Mouse (Mus musculus) midbrain, embryonic 16.5 days (tissue): ENCODE data around the gene Ptprn2. TPM values are rescaled to one million over a fixed set of nuclear protein-coding genes. Genes with fewer than 3 reads are reported as not detected.

ENCODE experiments used
- ATAC-seq: fragments of 200-750 bp; cut with Nextera tagmentation; 2 replicates; pipeline ENCODE4 v1.8.0; 2017; ENCODE audit warnings: moderate TSS enrichment
- H3K27ac ChIP-seq: fragments of 300-500 bp; sonication (generic); 2 replicates; pipeline ENCODE4 v1.5.1; 2014; ENCODE audit warnings: mild to moderate bottlenecking, low read length, mixed read lengths
- H3K27me3 ChIP-seq: fragments of 300-500 bp; sonication (generic); 2 replicates; pipeline ENCODE4 v1.6.1; 2014; ENCODE audit warnings: low read depth, low read length, mixed read lengths; ENCODE audit not compliant: control insufficient read depth, insufficient read depth
- H3K36me3 ChIP-seq: fragments of 300-500 bp; sonication (generic); 2 replicates; pipeline ENCODE4 v1.6.1; 2014; ENCODE audit warnings: mild to moderate bottlenecking, low read length, moderate library complexity, mixed read lengths; ENCODE audit not compliant: control insufficient read depth, insufficient read depth
- H3K4me1 ChIP-seq: fragments of 300-500 bp; sonication (generic); 2 replicates; pipeline ENCODE4 v1.6.1; 2014; ENCODE audit warnings: mild to moderate bottlenecking, low read length, mixed read lengths; ENCODE audit not compliant: control insufficient read depth, insufficient read depth
- H3K4me2 ChIP-seq: fragments of 300-500 bp; sonication (generic); 2 replicates; pipeline ENCODE4 v1.6.1; 2014; ENCODE audit warnings: mild to moderate bottlenecking, low read length, mixed read lengths
- H3K4me3 ChIP-seq: fragments of 300-500 bp; sonication (generic); 2 replicates; pipeline ENCODE4 v1.5.1; 2014; ENCODE audit warnings: low read depth, mild to moderate bottlenecking, low read length, moderate library complexity, mixed read lengths
- H3K9ac ChIP-seq: fragments of 300-500 bp; sonication (generic); 2 replicates; pipeline ENCODE4 v1.6.1; 2014; ENCODE audit warnings: low read depth, low read length, mixed read lengths
- H3K9me3 ChIP-seq: fragments of 300-500 bp; sonication (generic); replicated peaks from 2 replicates; pipeline ENCODE4 v1.6.1; 2014; ENCODE audit warnings: mild to moderate bottlenecking, low read length, mixed read lengths; ENCODE audit not compliant: control insufficient read depth, poor library complexity, severe bottlenecking
- WGBS: fragments of 180-500 bp; shearing (Covaris S2); extraction: QIAGEN DNeasy Blood & Tissue Kit; methylation state at CpG from one replicate; pipeline ENCODE4 v1.1.7; 2014; 5-methylcytosine and 5-hydroxymethylcytosine counted together
- polyA plus RNA-seq: library from polyadenylated mRNA; unstranded; fragments of >200 nt; fragmentation: Nextera tagmentation; extraction: Ambion mirVana; gene quantifications from 2 replicates; pipeline ENCODE4 v1.2.1, GENCODE M21; 2015

Gene Ptprn2
- polyA plus RNA-seq, 1 experiment from 2014 or later: 15.6 TPM

- ATAC-seq: peak; percentile 36
- Histone ChIP-seq H3K4me1 (peaks cover 9% of the 10 kb centered on the region), H3K4me2 (no peak overlapping the region), H3K9ac (no peak overlapping the region), H3K9me3 (no peaks in the 10 kb centered on the region), H3K27me3 (no peaks in the 10 kb centered on the region), H3K36me3 (no peaks in the 10 kb centered on the region), H3K27ac (no peak overlapping the region), H3K4me3 (no peak overlapping the region)
- WGBS: 80% methylated on average over 3 of the region's 3 CpGs
Measured at GRCm38 (mm10) chr12:116823341-116823740, 337.8 kb downstream of the Ptprn2 start.

DNA sequence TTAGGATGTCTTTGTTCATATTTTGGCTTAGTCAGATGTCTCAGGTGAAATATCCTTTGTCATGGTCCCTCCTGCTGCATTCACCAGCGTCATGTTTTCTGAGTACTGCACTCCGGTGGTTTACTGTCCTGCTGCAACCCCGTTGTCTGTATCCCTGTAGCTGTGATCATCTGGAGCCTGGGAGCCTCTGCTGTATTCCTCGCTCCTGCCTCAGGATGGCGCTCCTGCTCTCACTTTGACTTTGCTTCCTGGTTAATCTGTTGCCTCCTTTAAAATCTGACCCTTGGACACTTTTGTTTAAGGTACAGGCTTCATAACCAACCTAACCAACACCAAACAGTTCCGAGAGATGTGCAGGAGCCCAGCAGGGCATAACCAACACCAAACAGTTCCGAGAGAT is 342.2 kb downstream of the Ptprn2 start:
- Histone ChIP-seq H3K9me3 (no peaks in the 10 kb centered on the region), H3K4me1 (peaks cover 9% of the 10 kb centered on the region), H3K4me2 (no peak overlapping the region), H3K27me3 (no peaks in the 10 kb centered on the region), H3K27ac (no peak overlapping the region), H3K36me3 (no peaks in the 10 kb centered on the region), H3K9ac (no peak overlapping the region), H3K4me3 (no peak overlapping the region)
- no peak for ATAC-seq
- WGBS: 34% methylated on average over 7 of the region's 7 CpGs

- no peaks in the 10 kb centered on the region for H3K27me3 ChIP-seq
- H3K4me3 ChIP-seq: no peak overlapping the region
- peaks cover 4% of the 10 kb centered on the region; the same call in 1 of the 2 replicates for H3K4me1 ChIP-seq
- WGBS: 70% methylated on average over 3 of the region's 3 CpGs
- no peak overlapping the region for H3K4me2 ChIP-seq
- ATAC-seq: no peak
- 0 out of 2 replicates have a peak overlapping the region, but pooled peaks have one; percentile 50 for H3K27ac ChIP-seq
- H3K9me3 ChIP-seq: no peaks in the 10 kb centered on the region
- no peak overlapping the region for H3K9ac ChIP-seq
- H3K36me3 ChIP-seq: no peaks in the 10 kb centered on the region
Measured at GRCm38 (mm10) chr12:116838611-116839192, 353.2 kb downstream of the Ptprn2 start.

GRCm38 (mm10) chr12:116842723-116843272 is 357.3 kb downstream of the Ptprn2 start:
- Histone ChIP-seq H3K36me3 (no peaks in the 10 kb centered on the region), H3K9ac (no peak overlapping the region), H3K27ac (peak overlapping the region; percentile 62; the same call in 1 of the 2 replicates), H3K4me3 (no peak overlapping the region), H3K27me3 (no peaks in the 10 kb centered on the region), H3K4me2 (no peak overlapping the region), H3K4me1 (peaks cover 4% of the 10 kb centered on the region; the same call in 1 of the 2 replicates), H3K9me3 (no peaks in the 10 kb centered on the region)
- WGBS: 48% methylated on average over 8 of the region's 8 CpGs
- peak; percentile 81 for ATAC-seq

GRCm38 (mm10) chr12:116846220-116846619 is 360.7 kb downstream of the Ptprn2 start:
- Histone ChIP-seq H3K9ac (no peak overlapping the region), H3K36me3 (no peaks in the 10 kb centered on the region), H3K4me1 (peaks cover 4% of the 10 kb centered on the region; the same call in 1 of the 2 replicates), H3K27me3 (no peaks in the 10 kb centered on the region), H3K9me3 (no peaks in the 10 kb centered on the region), H3K4me2 (no peak overlapping the region), H3K4me3 (no peak overlapping the region), H3K27ac (0 out of 2 replicates have a peak overlapping the region, but pooled peaks have one; percentile 17)
- no peak for ATAC-seq

DNA sequence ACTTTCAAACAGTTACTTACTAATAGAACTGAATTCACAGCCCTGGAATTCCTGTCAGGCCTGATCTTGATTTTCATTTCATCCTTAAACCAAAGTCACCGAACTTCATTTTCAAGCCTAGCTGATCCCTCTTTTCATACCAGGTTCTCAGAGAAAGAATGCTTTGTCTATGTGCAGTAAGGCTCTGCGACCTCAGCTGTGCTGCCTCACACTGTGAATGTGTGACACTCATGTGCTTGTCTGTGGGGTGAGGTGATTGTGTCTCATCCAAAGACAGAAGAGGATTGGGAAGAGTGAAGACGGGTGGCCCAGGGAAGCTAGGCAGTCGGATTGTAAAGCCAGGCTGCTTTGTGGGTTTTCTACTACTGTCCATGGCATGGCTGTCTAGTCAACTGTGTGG is 361.5 kb downstream of the Ptprn2 start:
- Histone ChIP-seq H3K27ac (0 out of 2 replicates have a peak overlapping the region, but pooled peaks have one; percentile 17), H3K27me3 (no peaks in the 10 kb centered on the region), H3K36me3 (no peaks in the 10 kb centered on the region), H3K4me2 (no peak overlapping the region), H3K9me3 (no peaks in the 10 kb centered on the region), H3K4me1 (peaks cover 4% of the 10 kb centered on the region; the same call in 1 of the 2 replicates), H3K4me3 (no peak overlapping the region), H3K9ac (no peak overlapping the region)
- no peak for ATAC-seq
- WGBS: 23% methylated on average over 4 of the region's 4 CpGs

- Histone ChIP-seq H3K27me3 (no peaks in the 10 kb centered on the region), H3K4me1 (peaks cover 4% of the 10 kb centered on the region; the same call in 1 of the 2 replicates), H3K9ac (no peak overlapping the region), H3K4me2 (no peak overlapping the region), H3K4me3 (no peak overlapping the region), H3K9me3 (no peaks in the 10 kb centered on the region), H3K36me3 (no peaks in the 10 kb centered on the region; the same call in 1 of the 2 replicates), H3K27ac (peak overlapping the region; percentile 25)
- peak; percentile 72 for ATAC-seq
- 44% methylated on average over 7 of the region's 7 CpGs for WGBS
Measured at GRCm38 (mm10) chr12:116856307-116856706, 370.8 kb downstream of the Ptprn2 start.

DNA sequence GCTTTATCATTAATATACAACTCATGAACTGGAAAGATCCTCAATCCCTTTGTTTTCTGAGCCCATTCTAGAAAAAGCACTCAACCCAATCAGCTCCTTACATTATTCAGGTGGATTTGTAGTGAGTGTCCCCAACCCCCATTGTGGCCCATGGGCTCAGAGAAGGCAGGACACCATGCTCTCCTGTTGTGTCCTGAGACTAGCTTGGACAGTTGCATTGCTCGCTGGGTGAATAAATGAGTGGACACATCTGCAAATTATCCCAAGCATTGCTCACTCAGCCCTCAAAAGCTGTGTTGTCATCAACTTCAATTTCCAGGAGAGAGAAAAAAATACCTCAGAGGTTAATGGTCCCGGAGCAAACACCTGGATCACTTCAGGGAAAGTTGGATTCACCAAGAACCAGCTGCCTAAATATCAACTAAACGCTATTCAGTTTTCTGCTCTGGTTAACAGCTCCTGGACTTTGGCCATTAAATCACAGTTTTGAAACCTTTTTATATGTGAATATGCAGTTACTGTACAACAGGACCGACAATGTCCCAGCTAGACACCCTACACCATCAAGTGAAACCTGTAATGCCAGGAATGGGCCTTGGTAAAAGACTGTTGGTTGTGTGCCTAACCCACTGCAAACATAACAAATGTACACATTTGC is 376.0 kb downstream of the Ptprn2 start:
- Histone ChIP-seq H3K27me3 (no peaks in the 10 kb centered on the region), H3K4me1 (no peaks in the 10 kb centered on the region), H3K9me3 (no peaks in the 10 kb centered on the region), H3K4me3 (no peak overlapping the region), H3K4me2 (no peak overlapping the region), H3K9ac (no peak overlapping the region), H3K27ac (no peak overlapping the region), H3K36me3 (no peaks in the 10 kb centered on the region; the same call in 1 of the 2 replicates)
- 94% methylated on average over 4 of the region's 4 CpGs for WGBS
- ATAC-seq: no peak
